Mouse (Mus musculus) forebrain, embryonic 16.5 days (tissue): ENCODE data around the gene Tmub1. TPM values are rescaled to one million over a fixed set of nuclear protein-coding genes. Genes with fewer than 3 reads are reported as not detected.
A peak's percentile ranks its signal among the peaks of the same experiment; 100 is the strongest.

Experiments used
- ATAC-seq: fragments of 200-750 bp; cut with Nextera tagmentation; 2 replicates; pipeline ENCODE4 v1.8.0; 2017; ENCODE audit warnings: mild to moderate bottlenecking, moderate library complexity
- H3K27ac ChIP-seq: fragments of 300-500 bp; sonication (generic); 2 replicates; pipeline ENCODE4 v1.5.1; 2014; ENCODE audit warnings: low read length, control low read depth
- H3K27me3 ChIP-seq: fragments of 300-500 bp; sonication (generic); replicated peaks from 2 replicates; pipeline ENCODE4 v1.6.1; 2014; ENCODE audit warnings: low read length; ENCODE audit not compliant: control insufficient read depth, insufficient read depth
- H3K36me3 ChIP-seq: fragments of 300-500 bp; sonication (generic); 2 replicates; pipeline ENCODE4 v1.6.1; 2014; ENCODE audit not compliant: control insufficient read depth, insufficient read depth
- H3K4me1 ChIP-seq: fragments of 300-500 bp; sonication (generic); replicated peaks from 2 replicates; pipeline ENCODE4 v1.6.1; 2014; ENCODE audit warnings: low read length; ENCODE audit not compliant: control insufficient read depth, insufficient read depth
- H3K4me2 ChIP-seq: fragments of 300-500 bp; sonication (generic); 2 replicates; pipeline ENCODE4 v1.6.1; 2014; ENCODE audit warnings: mild to moderate bottlenecking, low read length, control low read depth
- H3K4me3 ChIP-seq: fragments of 300-500 bp; sonication (generic); replicated peaks from 2 replicates; pipeline ENCODE4 v1.5.1; 2014; ENCODE audit warnings: mild to moderate bottlenecking, low read length, control low read depth
- H3K9ac ChIP-seq: fragments of 300-500 bp; sonication (generic); replicated peaks from 2 replicates; pipeline ENCODE4 v1.6.1; 2014; ENCODE audit warnings: low read depth, low read length, control low read depth
- H3K9me3 ChIP-seq: fragments of 300-500 bp; sonication (generic); 2 replicates; pipeline ENCODE4 v1.6.1; 2016; ENCODE audit warnings: low read length; ENCODE audit not compliant: control insufficient read depth
- WGBS: fragments of 180-500 bp; shearing (Covaris S2); extraction: QIAGEN DNeasy Blood & Tissue Kit; methylation state at CpG from one replicate; pipeline ENCODE4 v1.1.7; 2014; 5-methylcytosine and 5-hydroxymethylcytosine counted together
- polyA plus RNA-seq: library from polyadenylated mRNA; unstranded; fragments of >200 nt; fragmentation: Nextera tagmentation; extraction: Ambion mirVana; gene quantifications from 2 replicates; pipeline ENCODE4 v1.2.1, GENCODE M21; 2015

Tmub1 gene
- polyA plus RNA-seq, 1 experiment from 2014 or later: 45.4 TPM

- ATAC-seq: no peak
- Histone ChIP-seq H3K4me1 (peaks cover 45% of the 10 kb centered on the region), H3K9ac (no peak overlapping the region), H3K27me3 (no peaks in the 10 kb centered on the region), H3K4me2 (no peak overlapping the region), H3K4me3 (no peak overlapping the region), H3K36me3 (no peaks in the 10 kb centered on the region), H3K9me3 (no peaks in the 10 kb centered on the region), H3K27ac (no peak overlapping the region)
- WGBS: 12% methylated on average over 12 of the region's 12 CpGs
These were observed 20.4 kb downstream of the Tmub1 start for GRCm38 (mm10) chr5:24427285-24427633.

GRCm38 (mm10) chr5:24426556-24427284 lies 20.9 kb downstream of the Tmub1 start:
- no peak overlapping the region for H3K4me3 ChIP-seq
- H3K36me3 ChIP-seq: no peaks in the 10 kb centered on the region
- no peak for ATAC-seq
- H3K4me2 ChIP-seq: peak overlapping the region; percentile 96; the same call in 1 of the 2 replicates
- no peaks in the 10 kb centered on the region for H3K27me3 ChIP-seq
- no peaks in the 10 kb centered on the region for H3K9me3 ChIP-seq
- 13% methylated on average over 9 of the region's 9 CpGs for WGBS
- H3K9ac ChIP-seq: no peak overlapping the region; the same call in 1 of the 2 replicates
- peaks cover 47% of the 10 kb centered on the region for H3K4me1 ChIP-seq
- H3K27ac ChIP-seq: no peak overlapping the region

- H3K27ac ChIP-seq: no peak overlapping the region
- H3K4me2 ChIP-seq: peak overlapping the region; percentile 96
- 0% methylated on average over 10 of the region's 10 CpGs for WGBS
- no peaks in the 10 kb centered on the region for H3K27me3 ChIP-seq
- H3K4me3 ChIP-seq: peak overlapping the region; percentile 69
- H3K36me3 ChIP-seq: no peaks in the 10 kb centered on the region
- peaks cover 47% of the 10 kb centered on the region for H3K4me1 ChIP-seq
- H3K9ac ChIP-seq: no peak overlapping the region; the same call in 1 of the 2 replicates
- H3K9me3 ChIP-seq: no peaks in the 10 kb centered on the region
- ATAC-seq: no peak
These were observed 21.6 kb downstream of the Tmub1 start for GRCm38 (mm10) chr5:24426037-24426432.

GRCm38 (mm10) chr5:24425421-24426036 lies 22.1 kb downstream of the Tmub1 start:
- H3K9me3 ChIP-seq: no peaks in the 10 kb centered on the region
- H3K27me3 ChIP-seq: no peaks in the 10 kb centered on the region
- H3K4me2 ChIP-seq: peak overlapping the region; percentile 96
- H3K4me3 ChIP-seq: peak overlapping the region; percentile 69
- no peak for ATAC-seq
- no peak overlapping the region; the same call in 1 of the 2 replicates for H3K27ac ChIP-seq
- no peaks in the 10 kb centered on the region for H3K36me3 ChIP-seq
- peaks cover 47% of the 10 kb centered on the region for H3K4me1 ChIP-seq
- peak overlapping the region; percentile 75 for H3K9ac ChIP-seq
- 0% methylated on average over 23 of the region's 30 CpGs for WGBS

- H3K4me3 ChIP-seq: peak overlapping the region; percentile 69
- H3K9me3 ChIP-seq: no peaks in the 10 kb centered on the region
- ATAC-seq: no peak
- H3K27me3 ChIP-seq: no peaks in the 10 kb centered on the region
- no peaks in the 10 kb centered on the region for H3K36me3 ChIP-seq
- 1% methylated on average over 47 of the region's 60 CpGs for WGBS
- peak overlapping the region; percentile 75 for H3K9ac ChIP-seq
- H3K4me2 ChIP-seq: peak overlapping the region; percentile 96
- peak overlapping the region; percentile 94 for H3K27ac ChIP-seq
- peaks cover 47% of the 10 kb centered on the region for H3K4me1 ChIP-seq
These were observed 22.7 kb downstream of the Tmub1 start for GRCm38 (mm10) chr5:24424861-24425411.

- WGBS: 9% methylated on average over 21 of the region's 21 CpGs
- Histone ChIP-seq H3K9me3 (no peaks in the 10 kb centered on the region), H3K4me2 (peak overlapping the region; percentile 96), H3K4me3 (peak overlapping the region; percentile 69), H3K27ac (peak overlapping the region; percentile 94), H3K27me3 (no peaks in the 10 kb centered on the region), H3K4me1 (peaks cover 47% of the 10 kb centered on the region), H3K36me3 (peaks cover 7% of the 10 kb centered on the region), H3K9ac (peak overlapping the region; percentile 75)
- no peak for ATAC-seq
These were observed 23.5 kb downstream of the Tmub1 start for GRCm38 (mm10) chr5:24424004-24424781.

GRCm38 (mm10) chr5:24423129-24424003 lies 24.3 kb downstream of the Tmub1 start, which contains the start of the genes Cdk5 and Slc4a2:
Cdk5 (minus strand) TSS chr5:24423530.
Slc4a2 (plus strand) TSS chr5:24423837.
- Histone ChIP-seq H3K36me3 (peaks cover 7% of the 10 kb centered on the region), H3K9ac (peak within 1 kb of the TSS; percentile 80), H3K27me3 (no peaks in the 10 kb centered on the region), H3K27ac (peak within 1 kb of the TSS; percentile 94), H3K4me3 (peak within 1 kb of the TSS; percentile 69), H3K9me3 (no peaks in the 10 kb centered on the region), H3K4me2 (peak within 1 kb of the TSS; percentile 96), H3K4me1 (peaks cover 45% of the 10 kb centered on the region)
- ATAC-seq: peak; percentile 97
- under 1% methylated on average over 46 of the region's 46 CpGs for WGBS

- Histone ChIP-seq H3K9ac (no peak overlapping the region), H3K9me3 (no peaks in the 10 kb centered on the region), H3K36me3 (peaks cover 7% of the 10 kb centered on the region), H3K4me2 (no peak overlapping the region), H3K27ac (no peak overlapping the region), H3K4me1 (peaks cover 30% of the 10 kb centered on the region), H3K4me3 (no peak overlapping the region), H3K27me3 (no peaks in the 10 kb centered on the region)
- no peak for ATAC-seq
- WGBS: 89% methylated on average over 9 of the region's 9 CpGs
These were observed 27.3 kb downstream of the Tmub1 start for GRCm38 (mm10) chr5:24420381-24420780.
